Mouse (Mus musculus): ENCODE measurements around the gene 1700025G04Rik. TPM values are rescaled to one million over a fixed set of nuclear protein-coding genes. Genes with fewer than 3 reads are reported as not detected.

The 1700025G04Rik gene
- total and polyA plus RNA-seq, 3 experiments, result 0.16 TPM; not detected in 2

- no peaks in the 10 kb centered on the region for H3K4me1 ChIP-seq (ENCODE audit: insufficient read depth, low read depth, low read length)
- ATAC-seq (ENCODE audit: extremely low read depth, insufficient number of reproducible peaks, low FRiP score, poor library complexity, severe bottlenecking) (no peak), DNase-seq (ENCODE audit: low spot score) (no peak)
- TF ChIP-seq TAL1 (conservative IDR thresholded peaks at IDR 0.05; ENCODE audit: low read depth, low read length) (no peak), CTCF (IDR thresholded peaks at IDR 0.05; ENCODE audit: low read depth, low read length) (no peak), GATA1 (IDR thresholded peaks at IDR 0.05; ENCODE audit: borderline replicate concordance, low read length) (no peak), POLR2AphosphoS5 (IDR thresholded peaks at IDR 0.05; ENCODE audit: insufficient replicate concordance, low read depth, low read length) (no peak), GATA2 (IDR thresholded peaks at IDR 0.05; ENCODE audit: borderline replicate concordance, low read depth, low read length) (no peak)
- H3K36me3 ChIP-seq (replicated peaks), result no peaks in the 10 kb centered on the region
- no peak overlapping the region for H3K4me3 ChIP-seq (ENCODE audit: low read depth, low read length)
- H3K9me3 ChIP-seq (replicated peaks), result peaks cover 44% of the 10 kb centered on the region
- no peaks in the 10 kb centered on the region for H3K27me3 ChIP-seq (ENCODE audit: insufficient read depth, low read length)
Observed at GRCm38 (mm10) chr1:151958442-151958841, 131.5 kb downstream of the 1700025G04Rik start.

GRCm38 (mm10) chr1:151957669-151958068 is 132.3 kb downstream of the 1700025G04Rik start:
- H3K36me3 ChIP-seq (replicated peaks), result no peaks in the 10 kb centered on the region
- H3K9me3 ChIP-seq (replicated peaks), result peaks cover 49% of the 10 kb centered on the region
- ATAC-seq (ENCODE audit: extremely low read depth, insufficient number of reproducible peaks, low FRiP score, poor library complexity, severe bottlenecking), result no peak
- no peaks in the 10 kb centered on the region for H3K27me3 ChIP-seq (ENCODE audit: insufficient read depth, low read length)
- no peaks in the 10 kb centered on the region for H3K4me1 ChIP-seq (ENCODE audit: insufficient read depth, low read depth, low read length)
- TF ChIP-seq GATA1 (IDR thresholded peaks at IDR 0.05; ENCODE audit: borderline replicate concordance, low read length), result no peak
- TF ChIP-seq POLR2AphosphoS5 (IDR thresholded peaks at IDR 0.05; ENCODE audit: insufficient replicate concordance, low read depth, low read length), result no peak
- no peak for TF ChIP-seq CTCF (IDR thresholded peaks at IDR 0.05; ENCODE audit: low read depth, low read length)
- no peak for TF ChIP-seq TAL1 (conservative IDR thresholded peaks at IDR 0.05; ENCODE audit: low read depth, low read length)
- no peak for TF ChIP-seq GATA2 (IDR thresholded peaks at IDR 0.05; ENCODE audit: borderline replicate concordance, low read depth, low read length)
- DNase-seq (ENCODE audit: low spot score), result no peak
- no peak overlapping the region for H3K4me3 ChIP-seq (ENCODE audit: low read depth, low read length)

GRCm38 (mm10) chr1:151955866-151956265 is 134.1 kb downstream of the 1700025G04Rik start:
- Histone ChIP-seq H3K36me3 (replicated peaks) (no peaks in the 10 kb centered on the region), H3K4me1 (ENCODE audit: insufficient read depth, low read depth, low read length) (no peaks in the 10 kb centered on the region), H3K4me3 (ENCODE audit: low read depth, low read length) (no peak overlapping the region), H3K27me3 (ENCODE audit: insufficient read depth, low read length) (no peaks in the 10 kb centered on the region), H3K9me3 (replicated peaks) (peaks cover 44% of the 10 kb centered on the region)
- ATAC-seq (ENCODE audit: extremely low read depth, insufficient number of reproducible peaks, low FRiP score, poor library complexity, severe bottlenecking) (no peak), DNase-seq (ENCODE audit: low spot score) (no peak)
- TF ChIP-seq GATA2 (IDR thresholded peaks at IDR 0.05; ENCODE audit: borderline replicate concordance, low read depth, low read length) (no peak), POLR2AphosphoS5 (IDR thresholded peaks at IDR 0.05; ENCODE audit: insufficient replicate concordance, low read depth, low read length) (no peak), CTCF (IDR thresholded peaks at IDR 0.05; ENCODE audit: low read depth, low read length) (no peak), GATA1 (IDR thresholded peaks at IDR 0.05; ENCODE audit: borderline replicate concordance, low read length) (no peak), TAL1 (conservative IDR thresholded peaks at IDR 0.05; ENCODE audit: low read depth, low read length) (no peak)

- peaks cover 45% of the 10 kb centered on the region for H3K9me3 ChIP-seq (replicated peaks)
- no peaks in the 10 kb centered on the region for H3K27me3 ChIP-seq (ENCODE audit: insufficient read depth, low read length)
- H3K4me1 ChIP-seq (ENCODE audit: insufficient read depth, low read depth, low read length), result no peaks in the 10 kb centered on the region
- H3K4me3 ChIP-seq (ENCODE audit: low read depth, low read length), result no peak overlapping the region
- TF ChIP-seq GATA2 (IDR thresholded peaks at IDR 0.05; ENCODE audit: borderline replicate concordance, low read depth, low read length), result no peak
- TF ChIP-seq CTCF (IDR thresholded peaks at IDR 0.05; ENCODE audit: low read depth, low read length), result no peak
- no peak for TF ChIP-seq GATA1 (IDR thresholded peaks at IDR 0.05; ENCODE audit: borderline replicate concordance, low read length)
- no peak for DNase-seq (ENCODE audit: low spot score)
- no peaks in the 10 kb centered on the region for H3K36me3 ChIP-seq (replicated peaks)
- no peak for ATAC-seq (ENCODE audit: extremely low read depth, insufficient number of reproducible peaks, low FRiP score, poor library complexity, severe bottlenecking)
Observed at GRCm38 (mm10) chr1:151953563-151953962, 136.4 kb downstream of the 1700025G04Rik start.

GRCm38 (mm10) chr1:151948065-151948464 is 141.9 kb downstream of the 1700025G04Rik start:
- H3K4me3 ChIP-seq (ENCODE audit: low read depth, low read length), result no peak overlapping the region
- ATAC-seq (ENCODE audit: extremely low read depth, insufficient number of reproducible peaks, low FRiP score, poor library complexity, severe bottlenecking), result no peak
- DNase-seq (ENCODE audit: low spot score), result no peak
- TF ChIP-seq POLR2AphosphoS5 (IDR thresholded peaks at IDR 0.05; ENCODE audit: insufficient replicate concordance, low read depth, low read length), result no peak
- no peak for TF ChIP-seq GATA1 (IDR thresholded peaks at IDR 0.05; ENCODE audit: borderline replicate concordance, low read length)
- no peak for TF ChIP-seq CTCF (IDR thresholded peaks at IDR 0.05; ENCODE audit: low read depth, low read length)
- no peak for TF ChIP-seq TAL1 (conservative IDR thresholded peaks at IDR 0.05; ENCODE audit: low read depth, low read length)
- TF ChIP-seq GATA2 (IDR thresholded peaks at IDR 0.05; ENCODE audit: borderline replicate concordance, low read depth, low read length), result no peak
- peaks cover 45% of the 10 kb centered on the region for H3K9me3 ChIP-seq (replicated peaks)
- H3K4me1 ChIP-seq (ENCODE audit: insufficient read depth, low read depth, low read length), result no peaks in the 10 kb centered on the region
- no peaks in the 10 kb centered on the region for H3K36me3 ChIP-seq (replicated peaks)
- no peaks in the 10 kb centered on the region for H3K27me3 ChIP-seq (ENCODE audit: insufficient read depth, low read length)

GRCm38 (mm10) chr1:151947571-151947970 is 142.4 kb downstream of the 1700025G04Rik start:
- H3K4me3 ChIP-seq (ENCODE audit: low read depth, low read length), result no peak overlapping the region
- ATAC-seq (ENCODE audit: extremely low read depth, insufficient number of reproducible peaks, low FRiP score, poor library complexity, severe bottlenecking), result no peak

More at GRCm38 (mm10) chr1:151947571-151947970, 142.4 kb downstream of the 1700025G04Rik start:
- H3K9me3 ChIP-seq (replicated peaks), result peaks cover 42% of the 10 kb centered on the region
- no peak for TF ChIP-seq GATA2 (IDR thresholded peaks at IDR 0.05; ENCODE audit: borderline replicate concordance, low read depth, low read length)
- H3K4me1 ChIP-seq (ENCODE audit: insufficient read depth, low read depth, low read length), result no peaks in the 10 kb centered on the region
- no peaks in the 10 kb centered on the region for H3K27me3 ChIP-seq (ENCODE audit: insufficient read depth, low read length)
- DNase-seq (ENCODE audit: low spot score), result no peak
- H3K36me3 ChIP-seq (replicated peaks), result no peaks in the 10 kb centered on the region

All from G1E (cell line).